Mouse (Mus musculus): ENCODE measurements at regions not wholly inside any gene's neighbourhood (a gene's known extent, or its start where the extent isn't known, plus 50 kb on each side); places are given as distances from the start of the nearest gene placed in this dataset.

DNA sequence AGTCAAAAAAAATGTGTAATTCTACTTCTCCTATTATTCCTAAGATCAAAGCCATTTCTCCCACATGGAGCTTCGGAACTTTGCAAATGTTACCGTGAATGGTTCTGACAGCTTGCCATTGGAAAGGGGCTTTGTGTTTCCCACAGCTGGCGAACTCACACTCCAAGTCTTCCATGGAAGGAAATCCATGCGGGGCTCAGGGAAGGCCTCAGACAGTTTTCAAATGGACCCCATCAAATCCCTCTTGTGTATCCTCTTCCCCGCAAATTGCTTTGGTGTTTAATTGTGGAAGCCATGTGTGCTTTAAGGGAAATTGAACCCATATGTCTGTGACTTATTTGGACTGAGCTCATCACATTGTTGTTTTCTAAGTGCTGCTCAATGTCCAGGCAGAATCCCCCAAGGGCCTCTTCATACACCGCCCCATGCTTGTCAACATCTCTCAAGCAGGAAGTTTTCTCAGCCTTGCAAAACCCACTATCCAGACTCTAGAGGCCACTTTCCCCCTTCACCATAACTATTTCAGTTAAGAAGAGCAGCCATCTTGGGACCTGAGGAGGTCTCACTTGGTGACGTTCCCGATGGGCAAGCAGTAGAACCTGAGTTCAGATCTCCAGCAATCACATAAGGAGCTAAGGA is 310.1 kb upstream of the Prkcq start:
- WGBS = 58% methylated on average over 8 of the region's 8 CpGs
- ATAC-seq (ENCODE audit: low FRiP score, low read depth) (0 out of 2 replicates have a peak, but pooled peaks have one; percentile 34), DNase-seq (ENCODE audit: low spot score) (peak; percentile 20)
- TF ChIP-seq POLR2A (IDR thresholded peaks at IDR 0.05; ENCODE audit: borderline replicate concordance, extremely low read depth, insufficient read depth, insufficient read length) = no peak
- Histone ChIP-seq H3K27ac (replicated peaks; ENCODE audit: low read depth, low read length) (no peak overlapping the region), H3K36me3 (ENCODE audit: control insufficient read depth, insufficient read depth, low read length) (no peaks in the 10 kb centered on the region), H3K27me3 (ENCODE audit: control insufficient read depth, insufficient read depth, low read length) (no peaks in the 10 kb centered on the region), H3K4me1 (ENCODE audit: control insufficient read depth, insufficient read depth, low read length) (no peaks in the 10 kb centered on the region), H3K9me3 (ENCODE audit: control insufficient read depth, low read length) (no peaks in the 10 kb centered on the region), H3K4me2 (replicated peaks; ENCODE audit: low read depth, low read length, severe bottlenecking) (no peak overlapping the region), H3K4me3 (replicated peaks; ENCODE audit: low read length) (no peak overlapping the region), H3K9ac (ENCODE audit: low read depth, low read length, severe bottlenecking) (no peak overlapping the region)

DNA sequence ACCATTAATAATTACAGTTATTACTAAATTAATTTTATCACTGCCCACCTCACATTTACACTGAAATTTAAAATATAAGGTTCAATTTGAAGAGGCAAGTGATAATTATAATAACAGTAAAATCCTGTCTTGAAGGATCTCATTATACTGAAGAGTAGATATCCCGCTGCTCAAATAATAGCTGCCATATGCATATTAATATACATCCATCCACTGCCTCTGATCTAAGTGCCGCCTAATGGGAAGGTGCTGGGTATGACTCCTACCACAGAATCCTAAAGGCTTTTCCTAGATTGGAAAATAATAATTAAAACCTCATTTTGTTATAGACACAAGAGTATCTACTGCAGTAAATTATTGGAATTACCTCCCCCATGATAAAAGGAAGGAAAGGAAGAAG is 307.5 kb upstream of the Prkcq start:
- 83% methylated on average over 2 of the region's 2 CpGs for WGBS
- DNase-seq (ENCODE audit: low spot score) (no peak), ATAC-seq (ENCODE audit: low FRiP score, low read depth) (no peak)
- no peak overlapping the region for H3K27ac ChIP-seq (replicated peaks; ENCODE audit: low read depth, low read length)
- no peaks in the 10 kb centered on the region for H3K9me3 ChIP-seq (ENCODE audit: control insufficient read depth, low read length)
- no peak overlapping the region for H3K9ac ChIP-seq (ENCODE audit: low read depth, low read length, severe bottlenecking)
- H3K4me2 ChIP-seq (replicated peaks; ENCODE audit: low read depth, low read length, severe bottlenecking) = no peak overlapping the region
- no peak overlapping the region for H3K4me3 ChIP-seq (replicated peaks; ENCODE audit: low read length)
- H3K27me3 ChIP-seq (ENCODE audit: control insufficient read depth, insufficient read depth, low read length) = no peaks in the 10 kb centered on the region
- no peaks in the 10 kb centered on the region for H3K36me3 ChIP-seq (ENCODE audit: control insufficient read depth, insufficient read depth, low read length)
- TF ChIP-seq POLR2A (IDR thresholded peaks at IDR 0.05; ENCODE audit: borderline replicate concordance, extremely low read depth, insufficient read depth, insufficient read length) = no peak
- H3K4me1 ChIP-seq (ENCODE audit: control insufficient read depth, insufficient read depth, low read length) = no peaks in the 10 kb centered on the region

DNA sequence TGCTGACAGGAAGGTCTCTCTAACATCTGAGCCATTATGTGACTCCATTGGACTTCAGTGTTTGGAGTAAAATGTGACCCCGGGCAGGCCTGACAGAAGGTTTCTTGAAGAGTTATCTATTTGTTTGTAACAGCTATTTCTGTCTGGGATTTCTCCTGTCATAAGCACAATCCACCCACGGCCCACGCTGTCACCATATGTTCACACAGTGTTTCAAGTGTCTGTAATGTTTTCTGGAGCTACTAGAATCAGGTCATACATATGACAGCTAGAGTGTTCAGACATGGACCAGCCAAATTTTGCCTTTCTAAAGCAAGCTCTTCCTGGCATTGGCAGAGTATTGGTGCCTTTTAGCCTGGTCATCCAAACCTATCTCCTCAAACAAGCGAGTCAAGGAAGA is 297.6 kb upstream of the Prkcq start:
- no peak for TF ChIP-seq POLR2A (IDR thresholded peaks at IDR 0.05; ENCODE audit: borderline replicate concordance, extremely low read depth, insufficient read depth, insufficient read length)
- no peak overlapping the region for H3K4me2 ChIP-seq (replicated peaks; ENCODE audit: low read depth, low read length, severe bottlenecking)
- no peak overlapping the region for H3K4me3 ChIP-seq (replicated peaks; ENCODE audit: low read length)
- WGBS = 82% methylated on average over 4 of the region's 4 CpGs
- no peak overlapping the region for H3K27ac ChIP-seq (replicated peaks; ENCODE audit: low read depth, low read length)
- no peak overlapping the region for H3K9ac ChIP-seq (ENCODE audit: low read depth, low read length, severe bottlenecking)
- H3K27me3 ChIP-seq (ENCODE audit: control insufficient read depth, insufficient read depth, low read length) = no peaks in the 10 kb centered on the region
- ATAC-seq (ENCODE audit: low FRiP score, low read depth) = no peak
- H3K4me1 ChIP-seq (ENCODE audit: control insufficient read depth, insufficient read depth, low read length) = no peaks in the 10 kb centered on the region
- DNase-seq (ENCODE audit: low spot score) = no peak
- H3K9me3 ChIP-seq (ENCODE audit: control insufficient read depth, low read length) = no peaks in the 10 kb centered on the region
- H3K36me3 ChIP-seq (ENCODE audit: control insufficient read depth, insufficient read depth, low read length) = no peaks in the 10 kb centered on the region

DNA sequence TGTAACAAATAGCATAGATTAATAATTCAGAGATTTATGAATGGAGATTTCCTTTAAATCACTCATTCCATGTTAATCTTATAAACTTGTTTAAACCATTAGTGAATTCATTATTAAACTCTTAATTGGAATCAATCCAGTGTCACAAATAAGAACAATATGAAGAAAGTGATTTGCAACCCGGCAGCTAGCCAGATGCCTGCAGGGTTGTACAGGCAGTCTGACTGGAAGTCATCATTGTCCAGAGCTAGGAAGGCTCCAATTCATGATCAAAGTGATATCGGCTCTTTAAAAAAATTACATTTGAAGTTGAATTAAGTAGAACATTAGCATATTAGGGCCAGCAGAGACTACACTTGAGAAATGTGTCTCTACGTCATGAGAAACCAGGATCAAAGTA is 270.0 kb upstream of the Prkcq start:
- WGBS = 67% methylated on average over 3 of the region's 3 CpGs
- Histone ChIP-seq H3K36me3 (ENCODE audit: control insufficient read depth, insufficient read depth, low read length) (no peaks in the 10 kb centered on the region), H3K9ac (ENCODE audit: low read depth, low read length, severe bottlenecking) (no peak overlapping the region), H3K4me1 (ENCODE audit: control insufficient read depth, insufficient read depth, low read length) (no peaks in the 10 kb centered on the region), H3K4me3 (replicated peaks; ENCODE audit: low read length) (no peak overlapping the region), H3K4me2 (replicated peaks; ENCODE audit: low read depth, low read length, severe bottlenecking) (no peak overlapping the region), H3K9me3 (ENCODE audit: control insufficient read depth, low read length) (no peaks in the 10 kb centered on the region), H3K27ac (replicated peaks; ENCODE audit: low read depth, low read length) (no peak overlapping the region), H3K27me3 (ENCODE audit: control insufficient read depth, insufficient read depth, low read length) (no peaks in the 10 kb centered on the region)
- DNase-seq (ENCODE audit: low spot score) (no peak), ATAC-seq (ENCODE audit: low FRiP score, low read depth) (no peak)
- no peak for TF ChIP-seq POLR2A (IDR thresholded peaks at IDR 0.05; ENCODE audit: borderline replicate concordance, extremely low read depth, insufficient read depth, insufficient read length)

DNA sequence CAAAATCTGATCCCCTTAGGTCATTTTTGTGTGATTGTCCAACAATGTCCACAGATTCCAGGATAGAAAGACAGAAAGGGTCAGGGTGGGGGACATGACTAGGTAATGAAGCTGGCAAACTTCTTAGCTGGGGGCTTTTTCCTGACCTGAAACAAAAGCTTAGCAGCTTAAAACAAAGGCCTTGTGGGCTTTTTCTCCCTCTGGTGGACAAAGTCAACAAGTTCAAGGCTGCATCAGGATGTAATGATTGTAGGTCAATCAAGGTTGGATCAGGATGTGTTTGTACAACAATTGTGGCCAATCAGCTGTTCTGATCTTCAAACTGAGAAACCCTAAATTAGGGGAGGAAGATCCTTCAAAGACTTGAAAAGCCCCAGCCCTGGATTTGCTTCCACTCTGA is 252.0 kb upstream of the Prkcq start:
- Histone ChIP-seq H3K4me1 (ENCODE audit: control insufficient read depth, insufficient read depth, low read length) (no peaks in the 10 kb centered on the region), H3K9ac (ENCODE audit: low read depth, low read length, severe bottlenecking) (no peak overlapping the region), H3K4me3 (replicated peaks; ENCODE audit: low read length) (no peak overlapping the region), H3K27ac (replicated peaks; ENCODE audit: low read depth, low read length) (no peak overlapping the region), H3K27me3 (ENCODE audit: control insufficient read depth, insufficient read depth, low read length) (no peaks in the 10 kb centered on the region), H3K9me3 (ENCODE audit: control insufficient read depth, low read length) (no peaks in the 10 kb centered on the region), H3K36me3 (ENCODE audit: control insufficient read depth, insufficient read depth, low read length) (no peaks in the 10 kb centered on the region), H3K4me2 (replicated peaks; ENCODE audit: low read depth, low read length, severe bottlenecking) (no peak overlapping the region)
- ATAC-seq (ENCODE audit: low FRiP score, low read depth) (no peak), DNase-seq (ENCODE audit: low spot score) (no peak)
- no peak for TF ChIP-seq POLR2A (IDR thresholded peaks at IDR 0.05; ENCODE audit: borderline replicate concordance, extremely low read depth, insufficient read depth, insufficient read length)
